Mouse (Mus musculus) heart, adult 18-20 months (tissue): Measurements from ENCODE around the gene Ddah1. TPM values are rescaled to one million over a fixed set of nuclear protein-coding genes. Genes with fewer than 3 reads are reported as not detected.

Source experiments
- total RNA-seq, 2 experiments: library from RNA; stranded (reverse); gene quantifications; 2 replicates each; pipeline ENCODE4 v1.2.3; 2021

Ddah1 gene
- total RNA-seq, 2 experiments from 2014 or later = 6.4 to 8.2 TPM

Other genes starting within 250 kb of the Ddah1 start
- gene Znhit6, start 182.5 kb upstream of the Ddah1 start, total RNA-seq = 10 to 100 TPM; 12.8 to 16.0 TPM
- gene Ccn1, start 108.7 kb upstream of the Ddah1 start, total RNA-seq = 10 to 100 TPM; 77.5 to 83.7 TPM
- gene Bcl10, start 164.1 kb downstream of the Ddah1 start, total RNA-seq = 10 to 100 TPM; 16.1 to 16.5 TPM
- gene 2410004B18Rik, start 179.3 kb downstream of the Ddah1 start, total RNA-seq = 10 to 100 TPM; 18.0 to 20.6 TPM
- 10 to 100 TPM; 16.2 to 16.7 TPM for gene Syde2, start 229.2 kb downstream of the Ddah1 start, total RNA-seq